Mouse (Mus musculus): ENCODE measurements around the gene Arhgap5. TPM values are rescaled to one million over a fixed set of nuclear protein-coding genes. Genes with fewer than 3 reads are reported as not detected.

The Arhgap5 gene
- polyA plus RNA-seq, 1 experiment from 2014 or later = 63.4 TPM

GRCm38 (mm10) chr12:52493281-52493681 lies 10.5 kb upstream of the Arhgap5 start:
- ATAC-seq (ENCODE audit: insufficient number of reproducible peaks, insufficient read depth, low FRiP score, low TSS enrichment) = no peak
- 35% methylated on average over 6 of the region's 6 CpGs for WGBS
- H3K36me3 ChIP-seq = no peaks in the 10 kb centered on the region
- H3K27me3 ChIP-seq = no peaks in the 10 kb centered on the region
- H3K9me3 ChIP-seq = no peaks in the 10 kb centered on the region
- H3K4me1 ChIP-seq = no peaks in the 10 kb centered on the region
- H3K4me2 ChIP-seq (replicated peaks) = no peak overlapping the region
- no peak overlapping the region for H3K9ac ChIP-seq
- peak overlapping the region; percentile 30; the same call in 1 of the 2 replicates for H3K27ac ChIP-seq
- no peak overlapping the region for H3K4me3 ChIP-seq

GRCm38 (mm10) chr12:52497209-52497608 lies 6.6 kb upstream of the Arhgap5 start:
- WGBS = 66% methylated on average over 3 of the region's 3 CpGs

GRCm38 (mm10) chr12:52500915-52501833 lies 2.6 kb upstream of the Arhgap5 start:
- ATAC-seq (ENCODE audit: insufficient number of reproducible peaks, insufficient read depth, low FRiP score, low TSS enrichment) = no peak
- Histone ChIP-seq H3K27ac (no peak overlapping the region), H3K4me3 (no peak overlapping the region), H3K4me1 (no peaks in the 10 kb centered on the region), H3K9me3 (no peaks in the 10 kb centered on the region), H3K9ac (no peak overlapping the region), H3K36me3 (no peaks in the 10 kb centered on the region), H3K27me3 (no peaks in the 10 kb centered on the region), H3K4me2 (replicated peaks) (no peak overlapping the region)
- 73% methylated on average over 8 of the region's 8 CpGs for WGBS

More at GRCm38 (mm10) chr12:52497209-52497608, 6.6 kb upstream of the Arhgap5 start:
- Histone ChIP-seq H3K4me1 (no peaks in the 10 kb centered on the region), H3K4me2 (replicated peaks) (no peak overlapping the region), H3K9ac (no peak overlapping the region), H3K4me3 (no peak overlapping the region), H3K9me3 (no peaks in the 10 kb centered on the region), H3K27me3 (no peaks in the 10 kb centered on the region), H3K36me3 (no peaks in the 10 kb centered on the region), H3K27ac (no peak overlapping the region)
- ATAC-seq (ENCODE audit: insufficient number of reproducible peaks, insufficient read depth, low FRiP score, low TSS enrichment) = no peak

GRCm38 (mm10) chr12:52502161-52502560 lies 1.6 kb upstream of the Arhgap5 start:
- Histone ChIP-seq H3K4me2 (replicated peaks) (no peak overlapping the region), H3K27me3 (no peaks in the 10 kb centered on the region), H3K9ac (no peak overlapping the region), H3K27ac (no peak overlapping the region), H3K4me1 (no peaks in the 10 kb centered on the region), H3K9me3 (no peaks in the 10 kb centered on the region), H3K36me3 (no peaks in the 10 kb centered on the region), H3K4me3 (no peak overlapping the region)
- no peak for ATAC-seq (ENCODE audit: insufficient number of reproducible peaks, insufficient read depth, low FRiP score, low TSS enrichment)
- WGBS = 59% methylated on average over 3 of the region's 3 CpGs

- ATAC-seq (ENCODE audit: insufficient number of reproducible peaks, insufficient read depth, low FRiP score, low TSS enrichment) = peak; percentile 54
- Histone ChIP-seq H3K4me3 (peak overlapping the region; percentile 96), H3K4me2 (replicated peaks) (peak overlapping the region; percentile 75), H3K27me3 (no peaks in the 10 kb centered on the region), H3K9me3 (no peaks in the 10 kb centered on the region), H3K9ac (peak overlapping the region; percentile 69), H3K27ac (peak overlapping the region; percentile 100), H3K4me1 (no peaks in the 10 kb centered on the region), H3K36me3 (no peaks in the 10 kb centered on the region)
- WGBS = under 1% methylated on average over 13 of the region's 13 CpGs
These were observed 679 bp upstream of the Arhgap5 start for GRCm38 (mm10) chr12:52503131-52503455.

- Histone ChIP-seq H3K4me2 (replicated peaks) (peak overlapping the region; percentile 75), H3K4me3 (peak overlapping the region; percentile 96), H3K36me3 (no peaks in the 10 kb centered on the region), H3K4me1 (no peaks in the 10 kb centered on the region), H3K27ac (peak overlapping the region; percentile 100), H3K9ac (peak overlapping the region; percentile 94), H3K27me3 (no peaks in the 10 kb centered on the region), H3K9me3 (no peaks in the 10 kb centered on the region)
- peak; percentile 8 for ATAC-seq (ENCODE audit: insufficient number of reproducible peaks, insufficient read depth, low FRiP score, low TSS enrichment)
- under 1% methylated on average over 56 of the region's 78 CpGs for WGBS
These were observed 784 bp downstream of the Arhgap5 start for GRCm38 (mm10) chr12:52504331-52505181.

- no peak overlapping the region for H3K27ac ChIP-seq
- no peak for ATAC-seq (ENCODE audit: insufficient number of reproducible peaks, insufficient read depth, low FRiP score, low TSS enrichment)
- H3K9me3 ChIP-seq = no peaks in the 10 kb centered on the region
- no peak overlapping the region for H3K9ac ChIP-seq
- no peak overlapping the region for H3K4me3 ChIP-seq
- no peaks in the 10 kb centered on the region for H3K36me3 ChIP-seq
- no peaks in the 10 kb centered on the region for H3K4me1 ChIP-seq
- H3K4me2 ChIP-seq (replicated peaks) = no peak overlapping the region
- no peaks in the 10 kb centered on the region for H3K27me3 ChIP-seq
- 87% methylated on average over 2 of the region's 2 CpGs for WGBS
These were observed 20.9 kb downstream of the Arhgap5 start for GRCm38 (mm10) chr12:52524699-52525098.

GRCm38 (mm10) chr12:52525486-52525885 lies 21.7 kb downstream of the Arhgap5 start:
- WGBS = 83% methylated on average over 1 of the region's 1 CpGs
- Histone ChIP-seq H3K9me3 (no peaks in the 10 kb centered on the region), H3K4me1 (no peaks in the 10 kb centered on the region), H3K4me3 (no peak overlapping the region), H3K27ac (no peak overlapping the region), H3K4me2 (replicated peaks) (no peak overlapping the region), H3K27me3 (no peaks in the 10 kb centered on the region), H3K36me3 (no peaks in the 10 kb centered on the region), H3K9ac (no peak overlapping the region)
- no peak for ATAC-seq (ENCODE audit: insufficient number of reproducible peaks, insufficient read depth, low FRiP score, low TSS enrichment)

GRCm38 (mm10) chr12:52529740-52530139 lies 26.0 kb downstream of the Arhgap5 start:
- H3K36me3 ChIP-seq = 0 out of 2 replicates have a peak, but pooled peaks cover 3% of the 10 kb centered on the region
- H3K4me3 ChIP-seq = no peak overlapping the region
- no peak overlapping the region for H3K9ac ChIP-seq
- no peak overlapping the region for H3K4me2 ChIP-seq (replicated peaks)
- H3K27me3 ChIP-seq = no peaks in the 10 kb centered on the region
- ATAC-seq (ENCODE audit: insufficient number of reproducible peaks, insufficient read depth, low FRiP score, low TSS enrichment) = no peak
- no peak overlapping the region for H3K27ac ChIP-seq
- no peaks in the 10 kb centered on the region for H3K9me3 ChIP-seq
- H3K4me1 ChIP-seq = no peaks in the 10 kb centered on the region
- 83% methylated on average over 3 of the region's 3 CpGs for WGBS

- Histone ChIP-seq H3K4me2 (replicated peaks) (no peak overlapping the region), H3K9ac (no peak overlapping the region), H3K27ac (no peak overlapping the region), H3K4me1 (no peaks in the 10 kb centered on the region), H3K9me3 (no peaks in the 10 kb centered on the region), H3K27me3 (no peaks in the 10 kb centered on the region), H3K36me3 (no peaks in the 10 kb centered on the region), H3K4me3 (no peak overlapping the region)
- 84% methylated on average over 4 of the region's 4 CpGs for WGBS
- no peak for ATAC-seq (ENCODE audit: insufficient number of reproducible peaks, insufficient read depth, low FRiP score, low TSS enrichment)
These were observed 37.5 kb downstream of the Arhgap5 start for GRCm38 (mm10) chr12:52541294-52541693.

- ATAC-seq (ENCODE audit: insufficient number of reproducible peaks, insufficient read depth, low FRiP score, low TSS enrichment) = no peak
These were observed 40.8 kb downstream of the Arhgap5 start for GRCm38 (mm10) chr12:52544532-52544931.

More at GRCm38 (mm10) chr12:52544532-52544931, 40.8 kb downstream of the Arhgap5 start:
- no peak overlapping the region for H3K4me3 ChIP-seq
- H3K9me3 ChIP-seq = no peaks in the 10 kb centered on the region
- H3K27ac ChIP-seq = no peak overlapping the region
- H3K36me3 ChIP-seq = no peaks in the 10 kb centered on the region
- H3K9ac ChIP-seq = no peak overlapping the region
- no peak overlapping the region for H3K4me2 ChIP-seq (replicated peaks)
- H3K4me1 ChIP-seq = no peaks in the 10 kb centered on the region
- 90% methylated on average over 3 of the region's 3 CpGs for WGBS
- no peaks in the 10 kb centered on the region for H3K27me3 ChIP-seq
